Mouse (Mus musculus) G1E (cell line): ENCODE measurements around the gene Wwp2. TPM values are rescaled to one million over a fixed set of nuclear protein-coding genes. Genes with fewer than 3 reads are reported as not detected.

ENCODE experiments used
- ATAC-seq: 2 replicates; pipeline ENCODE4 v1.8.0; 2016; ENCODE audit warnings: mild to moderate bottlenecking; ENCODE audit not compliant: insufficient number of reproducible peaks, poor library complexity, low FRiP score, severe bottlenecking; ENCODE audit errors: extremely low read depth
- DNase-seq: peaks from one replicate; pipeline ENCODE4 v3.0.0; 2012; ENCODE audit warnings: low spot score
- H3K27me3 ChIP-seq: 2 replicates; pipeline ENCODE4 v1.6.1; 2012; ENCODE audit warnings: mild to moderate bottlenecking, low read length, inconsistent platforms; ENCODE audit not compliant: insufficient read depth
- H3K36me3 ChIP-seq: replicated peaks from 2 replicates; pipeline ENCODE3; 2012; ENCODE audit warnings: mild to moderate bottlenecking, inconsistent platforms
- H3K4me1 ChIP-seq: 2 replicates; pipeline ENCODE4 v1.6.1; 2012; ENCODE audit warnings: low read depth, low read length, inconsistent platforms, mixed read lengths; ENCODE audit not compliant: insufficient read depth
- H3K4me3 ChIP-seq: 2 replicates; pipeline ENCODE4 v1.5.1; 2012; ENCODE audit warnings: low read depth, mild to moderate bottlenecking, inconsistent platforms, low read length, moderate library complexity, mixed read lengths
- H3K9me3 ChIP-seq: replicated peaks from 2 replicates; pipeline ENCODE4 v1.6.1; 2012; ENCODE audit warnings: inconsistent platforms
- CTCF ChIP-seq: IDR thresholded peaks from 2 replicates; pipeline ENCODE4 v1.5.1; 2012; ENCODE audit warnings: low read depth, low read length, inconsistent platforms, mixed read lengths
- GATA1 ChIP-seq: IDR thresholded peaks from 2 replicates; pipeline ENCODE4 v1.6.1; 2012; ENCODE audit warnings: borderline replicate concordance, low read length, inconsistent platforms, mixed read lengths
- GATA2 ChIP-seq: IDR thresholded peaks from 2 replicates; pipeline ENCODE4 v1.6.1; 2012; ENCODE audit warnings: low read depth, low read length, inconsistent platforms, borderline replicate concordance
- POLR2AphosphoS5 ChIP-seq: IDR thresholded peaks from 2 replicates; pipeline ENCODE4 v1.6.1; 2012; ENCODE audit warnings: low read depth, low read length, inconsistent platforms; ENCODE audit not compliant: insufficient replicate concordance
- TAL1 ChIP-seq: conservative IDR thresholded peaks from 2 replicates; pipeline ENCODE4 v1.6.1; 2012; ENCODE audit warnings: low read depth, low read length, inconsistent platforms, mixed read lengths
- polyA plus RNA-seq: library from polyadenylated mRNA; stranded (reverse); fragments of >175 nt; gene quantifications from 2 replicates; pipeline ENCODE4 v1.2.3, GENCODE M21; 2012
- total RNA-seq, 2 experiments: library from RNA; stranded (forward) in 1 of 2; stranded (reverse) in 1 of 2; fragments of 200-1000 nt in 1 of 2; fragments of >200 nt in 1 of 2; fragmentation: Nextera tagmentation in 1 of 2; gene quantifications; 2 replicates each; pipeline ENCODE4 v1.2.3; 2014 to 2017

The Wwp2 gene
- total and polyA plus RNA-seq, 3 experiments = 45.7 to 77.5 (median 71.4) TPM

GRCm38 (mm10) chr8:107451414-107452066 lies 15.4 kb downstream of the Wwp2 start:
- no peak for TF ChIP-seq CTCF
- TF ChIP-seq POLR2AphosphoS5 = no peak
- TF ChIP-seq GATA2 = no peak
- TF ChIP-seq GATA1 = no peak
- TF ChIP-seq TAL1 = no peak
- peaks cover 73% of the 10 kb centered on the region for H3K36me3 ChIP-seq
- H3K27me3 ChIP-seq = no peaks in the 10 kb centered on the region
- no peak for DNase-seq
- peaks cover 19% of the 10 kb centered on the region for H3K4me1 ChIP-seq
- ATAC-seq = no peak
- no peaks in the 10 kb centered on the region for H3K9me3 ChIP-seq
- H3K4me3 ChIP-seq = no peak overlapping the region

DNA sequence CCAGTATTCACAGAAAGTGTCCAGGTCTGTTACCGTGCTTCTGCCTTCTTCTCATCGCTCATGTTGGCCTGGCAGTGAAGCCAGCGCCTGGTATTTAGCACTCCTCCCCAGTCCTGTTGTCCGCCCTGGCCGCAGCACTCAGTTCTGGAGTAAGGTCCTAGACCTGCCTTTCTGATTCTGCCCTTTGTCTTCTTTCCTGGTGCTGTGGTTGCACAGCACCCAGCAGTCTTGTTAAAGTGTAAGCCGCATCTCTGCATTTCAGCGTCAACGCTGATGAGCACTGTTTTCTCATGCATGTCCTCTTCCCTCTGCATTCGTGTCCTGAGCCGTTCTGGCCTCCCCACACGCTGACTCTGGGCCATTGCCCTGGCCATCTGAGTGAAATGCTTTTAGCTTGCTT lies 17.2 kb downstream of the Wwp2 start:
- DNase-seq = no peak
- Histone ChIP-seq H3K4me3 (no peak overlapping the region), H3K36me3 (peaks cover 81% of the 10 kb centered on the region), H3K4me1 (peaks cover 11% of the 10 kb centered on the region), H3K27me3 (no peaks in the 10 kb centered on the region), H3K9me3 (no peaks in the 10 kb centered on the region)
- TF ChIP-seq GATA2 (no peak), CTCF (no peak), GATA1 (no peak), POLR2AphosphoS5 (no peak), TAL1 (no peak)
- no peak for ATAC-seq

- ATAC-seq = peak; percentile 54
- Histone ChIP-seq H3K36me3 (peaks cover 82% of the 10 kb centered on the region), H3K9me3 (no peaks in the 10 kb centered on the region), H3K4me3 (no peak overlapping the region), H3K27me3 (no peaks in the 10 kb centered on the region), H3K4me1 (peaks cover 6% of the 10 kb centered on the region; the same call in 1 of the 2 replicates)
- peak; percentile 40 for DNase-seq
- TF ChIP-seq CTCF = peak; percentile 96
- no peak for TF ChIP-seq GATA1
Observed at GRCm38 (mm10) chr8:107455268-107455667, 19.1 kb downstream of the Wwp2 start.

GRCm38 (mm10) chr8:107457725-107458124 lies 21.6 kb downstream of the Wwp2 start:
- ATAC-seq = no peak
- no peak for DNase-seq
- peaks cover 87% of the 10 kb centered on the region for H3K36me3 ChIP-seq
- peaks cover 3% of the 10 kb centered on the region; the same call in 1 of the 2 replicates for H3K4me1 ChIP-seq
- no peaks in the 10 kb centered on the region for H3K9me3 ChIP-seq
- no peak for TF ChIP-seq POLR2AphosphoS5
- TF ChIP-seq CTCF = no peak
- no peak for TF ChIP-seq TAL1
- TF ChIP-seq GATA1 = no peak
- no peak for TF ChIP-seq GATA2
- H3K4me3 ChIP-seq = no peak overlapping the region
- no peaks in the 10 kb centered on the region for H3K27me3 ChIP-seq

GRCm38 (mm10) chr8:107458281-107458680 lies 22.1 kb downstream of the Wwp2 start:
- TF ChIP-seq POLR2AphosphoS5 (no peak), GATA2 (no peak)
- Histone ChIP-seq H3K36me3 (peaks cover 87% of the 10 kb centered on the region), H3K4me3 (no peak overlapping the region), H3K9me3 (no peaks in the 10 kb centered on the region), H3K4me1 (peaks cover 3% of the 10 kb centered on the region; the same call in 1 of the 2 replicates), H3K27me3 (no peaks in the 10 kb centered on the region)
- ATAC-seq (no peak), DNase-seq (no peak)

DNA sequence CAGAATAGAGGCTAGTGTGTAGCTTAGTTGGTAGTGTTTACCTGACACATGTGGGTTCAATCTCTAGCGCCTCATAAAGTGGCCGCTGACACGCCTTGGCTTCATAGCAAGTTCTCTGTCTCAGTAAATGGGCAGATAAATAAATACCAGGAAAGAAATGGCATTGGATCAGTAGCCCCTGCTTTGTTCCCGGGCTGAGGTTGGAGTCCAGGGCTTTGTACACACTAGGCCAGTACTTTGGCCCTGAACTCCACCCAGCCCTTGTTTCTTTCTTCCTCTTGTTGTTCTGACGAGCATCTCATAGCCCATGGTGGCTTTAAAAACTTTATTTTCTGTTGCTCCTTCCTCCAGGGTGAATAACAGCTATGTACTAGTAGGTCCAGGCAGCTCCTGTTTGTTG lies 26.3 kb downstream of the Wwp2 start:
- DNase-seq (no peak), ATAC-seq (no peak)
- no peak for TF ChIP-seq CTCF
- no peak for TF ChIP-seq GATA2
- TF ChIP-seq POLR2AphosphoS5 = no peak
- TF ChIP-seq TAL1 = no peak
- TF ChIP-seq GATA1 = no peak
- Histone ChIP-seq H3K9me3 (no peaks in the 10 kb centered on the region), H3K27me3 (no peaks in the 10 kb centered on the region), H3K4me1 (no peaks in the 10 kb centered on the region), H3K4me3 (no peak overlapping the region), H3K36me3 (peaks cover 90% of the 10 kb centered on the region)
